Mouse (Mus musculus): ENCODE measurements around the gene Krt42.
"Not testable (repeated sequence)": the region's sequence is repeated elsewhere in the genome, so short reads cannot be mapped to it uniquely, and the experiment has no call there.

Krt42 gene

DNA sequence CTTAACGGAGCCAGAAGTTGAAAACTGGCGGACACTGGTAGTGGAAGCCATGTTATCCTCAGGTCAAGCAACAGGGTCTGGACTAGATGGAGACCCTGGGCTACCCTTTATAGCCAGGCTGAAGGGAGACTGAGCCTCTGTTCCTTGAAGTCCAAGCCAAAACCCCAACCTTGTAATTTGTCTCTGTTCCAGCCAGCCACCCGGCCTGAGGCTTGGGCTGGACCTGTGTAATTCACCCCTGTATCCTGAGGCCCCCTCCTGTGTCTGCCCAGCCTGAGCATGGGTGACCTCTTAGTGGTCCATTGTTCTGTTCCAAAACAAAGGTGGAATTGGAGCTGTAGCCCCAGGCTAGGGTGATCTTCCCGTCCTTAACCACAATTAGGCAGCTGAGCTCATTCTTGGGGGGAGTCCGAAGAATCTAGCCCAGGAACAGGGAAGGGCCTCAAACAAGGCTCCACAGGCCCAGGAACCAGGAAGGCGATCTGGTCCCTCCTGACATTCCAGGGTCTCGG is at the start of gene Krt42:
Gene Krt42 (minus strand): TSS at position 51 of the 512 bp plus-strand sequence.
- no peak for DNase-seq

DNA sequence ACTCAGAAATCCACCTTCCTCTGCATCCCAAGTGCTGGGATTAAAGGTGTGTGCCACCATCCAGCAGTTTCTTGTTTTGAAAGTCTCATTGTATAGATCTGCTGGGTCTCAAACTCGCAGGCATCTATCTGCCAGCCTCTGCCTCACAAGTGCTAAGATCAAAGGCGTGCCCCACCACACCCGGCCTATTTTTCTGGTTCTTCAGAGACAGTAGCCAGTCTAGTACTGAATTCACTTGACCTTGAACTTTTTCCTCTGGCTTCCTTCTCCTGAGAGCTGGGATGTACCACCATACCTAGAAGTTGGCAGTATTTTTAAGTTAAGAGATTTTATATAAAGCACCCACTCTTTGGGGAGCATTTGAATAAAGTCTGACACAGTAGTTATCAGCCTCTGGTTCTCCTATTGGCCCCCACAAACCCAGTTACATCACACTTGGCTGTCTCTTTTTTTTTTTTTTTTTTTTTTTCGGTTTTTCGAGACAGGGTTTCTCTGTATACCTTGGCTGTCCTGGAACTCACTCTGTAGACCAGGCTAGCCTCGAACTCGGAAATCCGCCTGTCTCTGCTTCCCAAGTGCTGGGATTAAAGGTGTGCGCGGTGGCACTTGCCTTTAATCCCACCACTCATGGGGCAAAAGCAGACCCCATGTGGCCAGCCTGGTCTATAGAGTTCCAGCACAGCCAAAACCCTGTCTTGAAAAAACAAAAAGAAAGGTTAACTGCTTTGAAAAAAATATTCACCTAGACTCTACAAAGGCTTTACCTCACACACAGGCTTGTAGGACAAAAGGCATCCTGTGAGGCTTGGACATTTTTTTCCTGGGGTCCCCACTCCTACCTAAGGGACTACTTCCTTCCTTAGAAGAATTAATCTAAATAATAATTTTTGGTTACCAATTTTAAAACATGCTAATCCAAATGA is 49.1 kb upstream of the Krt42 start:
- no peak for DNase-seq

DNA sequence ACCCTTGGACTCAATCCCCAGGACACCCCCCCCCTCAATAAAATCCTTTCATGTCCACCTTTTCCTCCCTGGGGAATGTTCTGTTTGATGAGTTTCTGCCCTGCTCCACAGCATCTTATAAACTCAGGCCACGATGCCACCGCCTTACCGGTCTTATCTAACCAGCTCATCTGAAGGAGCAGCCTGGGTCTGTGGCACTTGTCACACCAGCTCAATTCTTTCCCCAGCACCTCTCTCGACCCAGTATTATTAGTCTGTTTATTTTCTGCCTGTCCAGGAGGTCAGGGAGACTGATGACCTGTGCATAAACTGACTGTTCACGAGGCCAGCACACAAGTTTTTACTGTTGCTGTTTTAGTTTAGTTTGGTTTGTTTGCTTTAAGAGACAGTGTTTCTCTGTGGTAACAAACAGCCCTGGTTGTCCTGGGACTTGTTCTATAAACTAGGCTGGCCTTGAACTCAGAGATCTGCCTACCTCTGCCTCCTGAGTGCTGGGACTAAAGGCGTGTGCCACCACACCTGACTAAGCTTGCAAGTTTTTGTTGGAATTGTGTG is 48.2 kb upstream of the Krt42 start:
- DNase-seq: no peak

DNA sequence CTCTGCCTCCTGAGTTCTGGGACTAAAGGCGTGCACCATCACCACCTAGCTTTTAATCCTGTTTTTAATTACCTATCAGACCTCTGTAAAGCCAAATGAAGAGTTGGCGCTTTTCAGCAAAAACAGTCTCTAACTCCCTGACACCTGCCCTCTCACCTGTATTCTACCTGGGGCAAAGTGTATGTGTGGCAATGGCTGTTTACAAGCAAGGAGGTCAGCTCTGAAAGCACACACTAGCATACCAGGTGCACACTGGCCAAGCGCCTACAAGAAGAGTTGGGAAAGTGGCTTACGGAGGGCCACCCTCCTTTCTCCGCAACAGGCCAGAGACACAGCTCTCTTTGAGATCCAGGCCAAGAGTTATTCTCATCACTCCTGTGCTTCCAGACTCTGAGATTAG is 45.8 kb upstream of the Krt42 start:
- no peak for DNase-seq

DNA sequence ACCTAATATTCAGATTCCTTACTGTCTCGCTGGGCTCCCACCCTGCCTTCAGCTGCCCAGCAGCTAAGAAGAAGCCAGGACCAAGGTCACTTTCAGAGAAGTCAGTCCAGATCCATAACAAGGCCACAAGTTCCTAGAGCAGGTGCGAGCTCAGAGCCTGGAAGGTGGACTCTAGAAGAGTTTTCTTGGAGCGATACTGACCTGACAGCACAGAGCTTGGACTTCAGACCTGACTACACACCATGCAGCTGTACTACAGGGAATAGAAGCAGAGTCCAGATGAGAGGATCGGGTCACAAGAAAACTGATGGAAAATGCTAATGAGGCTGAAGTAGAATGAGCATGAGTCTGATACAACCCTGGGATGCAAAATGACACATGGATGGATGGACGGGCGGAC is 43.8 kb upstream of the Krt42 start:
- DNase-seq: no peak

DNA sequence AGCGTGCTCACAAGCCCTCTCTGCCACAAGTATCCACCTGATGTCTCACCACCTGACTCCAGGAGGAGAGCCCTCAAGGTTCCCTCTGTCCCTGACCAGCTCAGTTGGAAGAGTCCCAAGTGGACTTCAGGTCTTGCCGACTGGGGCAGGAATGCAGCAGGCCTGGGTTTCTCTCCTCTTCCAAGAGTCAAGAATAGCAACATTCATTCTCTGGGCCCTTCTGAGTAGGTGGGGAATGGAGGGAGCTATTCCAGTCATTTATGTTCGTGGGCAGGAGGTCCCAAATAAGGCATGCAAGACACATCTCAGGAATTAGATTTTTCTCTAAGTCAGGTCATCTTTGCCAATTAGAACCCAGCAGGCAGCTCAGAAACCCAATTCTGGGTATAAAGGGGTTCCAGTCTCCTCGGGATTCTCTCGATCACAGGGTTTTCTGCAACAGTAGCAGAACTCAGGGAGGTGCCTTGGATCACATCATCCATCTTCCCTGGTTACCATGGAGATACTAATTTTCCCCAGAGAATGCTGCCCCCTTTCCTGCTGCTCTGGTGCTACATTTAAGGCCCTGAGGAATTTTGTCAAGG is 42.5 kb upstream of the Krt42 start:
- DNase-seq: no peak

DNA sequence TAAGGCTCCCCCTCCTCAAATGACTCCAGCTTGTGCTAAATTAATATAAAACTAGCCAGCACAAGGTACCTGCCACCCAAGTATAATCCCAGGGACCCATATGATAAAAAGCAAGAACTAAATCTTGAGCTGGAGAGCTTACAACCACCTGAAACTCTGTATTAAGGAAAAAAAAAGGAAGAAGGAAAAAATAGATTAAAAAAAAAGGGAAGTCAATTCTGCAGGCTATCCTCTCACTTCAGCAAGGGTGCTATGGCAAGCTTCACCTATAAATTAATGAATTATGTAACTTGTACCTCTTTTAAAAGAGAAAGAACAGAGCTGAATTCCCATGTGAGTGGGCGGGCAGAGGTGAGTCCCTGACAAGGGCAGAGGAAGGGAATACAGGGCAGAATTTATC is 42.0 kb upstream of the Krt42 start:
- DNase-seq: no peak

DNA sequence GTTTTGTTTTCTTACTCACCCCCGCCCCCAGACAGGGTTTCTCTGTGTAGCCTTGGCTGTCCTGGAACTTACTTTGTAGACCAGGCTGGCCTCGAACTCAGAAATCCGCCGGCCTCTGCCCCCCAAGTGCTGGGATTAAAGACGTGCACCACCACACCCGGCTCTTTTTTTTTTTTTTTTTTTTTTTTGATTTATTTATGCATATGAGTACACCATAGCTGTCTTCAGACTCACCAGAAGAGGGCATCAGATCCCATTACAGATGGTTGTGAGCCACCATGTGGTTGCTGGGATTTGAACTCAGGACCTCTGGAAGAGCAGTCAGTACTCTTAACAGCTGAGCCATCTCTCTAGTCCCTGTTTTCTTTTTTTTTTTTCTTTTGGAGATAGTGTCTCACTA is 39.0 kb upstream of the Krt42 start:
- not testable (repeated sequence) for DNase-seq

DNA sequence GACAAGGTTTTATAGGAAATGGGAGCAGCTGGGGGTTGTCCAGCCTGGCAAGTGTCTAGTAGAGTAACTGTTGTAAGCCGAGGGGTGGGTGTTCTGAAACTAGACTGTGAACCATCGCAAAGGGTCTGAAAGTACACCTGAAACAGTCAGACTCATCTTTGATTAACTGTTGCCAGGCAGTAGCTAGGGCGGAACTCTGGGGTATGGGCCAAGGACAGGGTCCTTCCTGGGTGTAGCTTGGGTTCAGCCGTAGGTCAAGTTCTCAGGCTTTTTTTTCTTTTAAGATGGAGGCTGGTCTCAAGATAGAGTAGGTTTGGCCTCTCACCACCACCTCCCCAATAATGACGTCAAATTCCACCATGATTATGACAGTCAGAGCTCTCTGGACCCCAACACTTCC is 38.2 kb upstream of the Krt42 start:
- no peak for DNase-seq

DNA sequence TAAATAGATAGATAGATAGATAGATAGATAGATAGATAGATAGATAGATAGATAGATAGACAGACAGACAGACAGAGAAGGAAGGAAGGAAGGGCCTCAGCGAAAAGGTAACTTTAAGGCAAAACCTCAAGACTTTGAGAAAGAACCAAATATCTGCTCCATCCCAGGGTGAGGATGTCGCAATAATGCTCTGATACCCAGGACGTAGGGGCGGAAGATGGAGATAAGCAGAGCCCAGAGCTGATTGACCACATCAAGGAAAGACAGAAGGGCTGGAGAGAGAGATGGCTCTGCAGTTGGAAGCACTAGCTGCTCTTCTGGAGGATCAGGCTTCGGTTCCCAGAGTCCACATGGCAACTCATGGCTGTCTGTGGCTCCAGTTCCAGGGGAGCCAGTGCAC is 31.6 kb upstream of the Krt42 start:
- no peak for DNase-seq

DNA sequence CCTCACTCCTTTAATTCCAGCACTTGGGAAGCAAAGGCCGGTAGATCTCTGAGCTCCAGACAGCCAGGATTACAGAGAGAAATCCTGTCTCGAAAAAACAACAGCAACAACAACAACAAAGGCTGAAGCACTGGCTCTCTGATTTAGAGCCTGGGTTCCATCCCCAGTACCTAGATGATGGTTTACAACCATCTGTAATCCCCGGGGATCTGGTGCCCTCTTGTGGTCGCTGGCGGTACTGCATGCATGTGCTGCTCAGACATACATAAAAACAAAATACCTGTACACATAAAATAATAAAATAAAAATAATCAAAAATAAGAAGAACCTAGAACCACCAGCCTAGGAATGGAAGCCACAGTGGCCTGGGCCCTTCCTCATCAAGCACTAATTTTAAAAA is 30.6 kb upstream of the Krt42 start:
- peak; percentile 62 for DNase-seq

DNA sequence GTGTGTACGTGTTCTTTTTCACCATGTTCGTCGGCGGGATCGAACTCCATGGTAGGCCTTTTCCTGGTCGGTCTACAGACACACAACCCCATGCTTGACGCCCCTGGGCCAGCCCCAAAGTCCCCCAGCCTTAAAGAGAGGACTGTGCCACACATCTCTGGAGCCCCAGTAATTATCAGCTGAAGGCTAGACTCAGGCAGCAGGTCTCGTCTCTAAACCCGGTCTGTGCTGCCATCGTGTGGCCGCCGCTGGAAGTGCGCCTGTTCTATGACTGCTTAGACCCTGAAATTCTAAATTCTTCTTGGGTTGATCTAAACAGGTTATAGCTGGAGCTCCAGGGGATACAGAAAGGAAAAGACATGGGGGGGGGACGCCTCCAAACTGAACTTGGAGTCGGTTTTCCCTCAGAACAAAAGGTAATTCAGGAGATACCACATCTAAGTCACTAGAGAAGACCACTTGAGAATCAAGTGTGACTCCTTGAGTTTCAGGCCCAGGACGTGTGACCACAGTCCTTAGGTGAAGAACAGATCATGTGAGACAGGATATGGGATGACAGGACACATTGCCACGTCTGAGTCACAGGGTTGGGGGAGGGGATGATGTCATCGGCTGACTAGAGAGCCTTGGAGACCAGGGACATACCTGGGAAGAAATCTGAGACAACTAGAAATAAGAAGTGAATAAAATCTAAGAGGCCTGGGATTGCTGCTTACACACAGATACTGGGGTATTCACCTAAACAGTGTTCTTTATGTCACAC is 28.8 kb upstream of the Krt42 start:
- peak; percentile 83 for DNase-seq

DNA sequence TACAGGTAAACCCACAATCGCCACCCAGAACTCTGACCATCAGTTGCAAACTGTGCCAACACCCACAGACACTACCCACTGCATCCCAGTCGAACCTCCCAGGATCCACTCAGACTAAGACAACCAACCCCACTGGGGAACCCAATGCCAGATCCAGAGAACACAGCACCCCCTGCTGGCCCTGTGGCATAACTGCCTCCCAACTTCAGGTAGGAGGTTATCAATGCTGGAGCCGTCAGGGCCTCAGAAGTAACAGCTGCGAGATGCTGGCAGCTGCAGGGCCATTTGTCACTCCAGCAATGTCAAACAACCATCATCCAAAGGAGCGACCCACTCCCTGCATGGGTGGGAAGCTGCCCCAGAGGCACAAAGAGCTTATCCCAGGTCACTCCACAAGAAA is 28.1 kb upstream of the Krt42 start:
- DNase-seq: no peak

DNA sequence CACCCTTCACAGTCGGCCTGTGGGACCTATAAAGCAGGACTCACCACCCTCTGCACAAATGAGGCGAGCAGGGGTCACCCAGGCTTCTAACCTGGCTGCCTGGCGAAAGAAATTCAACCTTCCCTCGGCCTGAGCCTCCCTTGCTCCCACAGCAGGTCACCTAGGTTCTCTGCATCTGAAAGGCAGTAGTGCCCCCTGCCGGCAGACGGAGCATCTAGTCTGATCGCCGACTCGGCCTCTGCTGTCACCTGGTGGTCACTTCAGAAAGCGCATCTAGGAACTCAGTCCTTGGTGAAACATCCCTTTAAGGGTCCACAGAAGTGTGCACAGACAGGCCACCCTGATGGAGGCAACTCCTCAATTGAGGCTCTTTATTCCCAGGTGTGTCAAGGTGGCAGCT is 25.6 kb upstream of the Krt42 start:
- DNase-seq: peak; percentile 74

DNA sequence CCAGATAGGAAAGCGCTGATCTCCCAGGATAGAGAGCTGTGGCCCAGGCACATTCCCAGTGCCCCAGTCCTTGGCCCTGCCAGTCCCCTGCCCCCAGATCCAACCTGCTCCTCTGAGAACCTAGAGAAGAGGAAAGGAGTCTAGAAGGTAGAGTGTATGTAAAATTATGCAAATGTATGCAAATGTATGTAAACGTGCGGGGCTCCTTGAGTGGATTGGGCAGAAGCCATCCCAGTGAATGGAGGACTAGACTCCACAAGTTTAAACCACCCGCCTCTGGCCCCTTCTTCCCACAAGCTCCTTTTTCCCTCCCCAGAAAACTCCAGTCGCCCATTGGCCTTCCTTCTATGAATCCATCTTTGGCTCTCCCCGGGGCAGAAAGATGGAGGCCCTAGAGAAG is 23.2 kb upstream of the Krt42 start:
- DNase-seq: no peak

DNA sequence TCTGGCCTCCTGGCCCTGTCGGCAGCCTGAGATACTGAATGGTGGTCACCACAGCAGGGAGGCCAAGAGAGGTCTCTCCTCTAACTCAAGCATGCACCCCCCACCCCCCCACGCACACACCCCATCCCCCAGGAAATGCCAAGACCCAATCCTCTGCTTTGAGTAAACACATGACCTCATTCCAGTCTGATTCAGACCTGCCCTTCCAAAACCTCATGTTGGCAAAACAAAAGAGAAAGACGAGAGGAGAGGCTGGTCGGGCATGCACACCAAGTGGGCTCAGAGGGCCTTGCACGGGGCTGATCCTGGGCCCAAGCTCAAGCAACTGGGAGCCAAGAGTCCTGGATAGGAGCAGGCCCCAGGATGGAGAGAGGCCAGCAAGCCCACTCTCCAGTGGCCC is 20.6 kb upstream of the Krt42 start:
- DNase-seq: no peak

DNA sequence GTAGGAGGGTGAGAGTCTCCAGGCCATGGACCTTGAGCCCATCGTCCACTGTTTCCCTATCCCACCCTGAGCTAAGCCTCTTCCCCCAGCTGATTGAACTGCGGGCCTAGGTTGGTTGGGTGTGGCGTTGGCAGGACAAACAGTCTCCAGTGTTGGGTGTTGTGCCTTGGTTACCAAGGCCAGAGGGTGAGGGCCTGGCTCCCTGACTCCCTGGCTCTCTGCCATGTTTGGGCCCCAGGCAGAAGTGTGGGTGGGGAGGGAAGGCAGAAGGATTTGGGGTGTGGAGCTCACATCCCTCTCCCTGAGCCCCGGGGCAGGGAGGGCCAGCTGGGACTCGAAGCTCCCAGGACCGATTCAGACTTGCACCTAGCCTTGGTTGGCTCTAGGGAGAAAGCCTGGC is 19.3 kb upstream of the Krt42 start:
- DNase-seq: no peak

DNA sequence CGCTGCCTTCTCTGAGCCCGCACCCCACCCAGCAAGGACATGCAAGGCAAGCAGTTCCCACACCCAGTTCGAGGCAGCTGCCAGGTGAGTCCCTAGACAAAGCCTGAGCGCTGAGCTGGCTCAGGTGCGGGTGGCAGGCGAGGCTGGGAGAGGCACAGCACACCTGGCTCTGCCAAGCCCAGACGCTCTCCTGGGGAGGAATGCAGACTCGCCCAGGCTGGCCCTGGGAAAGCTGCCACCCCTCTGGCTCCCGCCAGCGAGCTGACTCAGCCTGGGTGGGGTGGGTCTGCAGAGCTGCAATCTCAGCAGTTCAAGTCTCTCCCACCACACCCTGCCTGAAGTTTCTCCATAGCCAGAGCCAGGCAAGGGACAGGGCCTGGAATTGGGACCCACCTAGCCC is 17.4 kb upstream of the Krt42 start:
- no peak for DNase-seq

DNA sequence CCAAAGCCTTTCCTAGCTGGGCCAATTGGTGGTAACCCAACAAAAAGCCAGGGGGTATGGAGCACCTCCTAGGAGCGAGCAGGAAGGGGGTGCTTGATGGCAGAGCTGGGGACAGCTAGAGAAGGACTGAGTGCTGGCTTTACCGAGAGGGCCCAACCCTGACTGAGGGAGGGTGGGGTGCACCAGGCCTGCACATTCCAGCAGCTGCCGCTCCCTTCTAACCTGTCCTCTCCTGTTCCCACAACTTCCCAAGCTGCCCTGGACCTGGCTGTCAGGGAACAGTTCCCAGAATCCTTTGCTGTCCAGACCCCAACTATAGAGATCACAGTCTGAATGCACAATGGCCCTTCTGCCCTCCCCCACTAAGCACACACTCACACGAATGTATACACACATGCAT is 15.3 kb upstream of the Krt42 start:
- no peak for DNase-seq

DNA sequence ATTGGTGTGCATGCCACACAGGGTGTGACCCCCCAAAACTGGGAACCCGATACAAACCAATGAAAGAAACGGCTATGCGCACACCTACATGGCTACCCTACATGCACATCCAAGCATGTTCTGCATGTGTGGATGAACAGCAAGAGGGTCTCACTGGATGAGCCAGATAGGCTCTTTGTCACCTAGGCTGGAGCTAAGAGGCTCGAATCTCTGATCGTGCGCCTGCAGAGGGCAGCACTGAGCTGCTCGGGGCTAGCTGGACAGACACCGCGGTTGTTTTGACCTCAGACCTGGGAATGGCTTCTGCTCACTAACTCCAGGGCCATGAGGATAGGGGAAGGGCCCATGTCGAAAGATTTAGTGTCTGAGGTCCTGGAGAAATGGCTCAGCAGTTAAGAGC is 12.9 kb upstream of the Krt42 start:
- peak; percentile 52 for DNase-seq

DNA sequence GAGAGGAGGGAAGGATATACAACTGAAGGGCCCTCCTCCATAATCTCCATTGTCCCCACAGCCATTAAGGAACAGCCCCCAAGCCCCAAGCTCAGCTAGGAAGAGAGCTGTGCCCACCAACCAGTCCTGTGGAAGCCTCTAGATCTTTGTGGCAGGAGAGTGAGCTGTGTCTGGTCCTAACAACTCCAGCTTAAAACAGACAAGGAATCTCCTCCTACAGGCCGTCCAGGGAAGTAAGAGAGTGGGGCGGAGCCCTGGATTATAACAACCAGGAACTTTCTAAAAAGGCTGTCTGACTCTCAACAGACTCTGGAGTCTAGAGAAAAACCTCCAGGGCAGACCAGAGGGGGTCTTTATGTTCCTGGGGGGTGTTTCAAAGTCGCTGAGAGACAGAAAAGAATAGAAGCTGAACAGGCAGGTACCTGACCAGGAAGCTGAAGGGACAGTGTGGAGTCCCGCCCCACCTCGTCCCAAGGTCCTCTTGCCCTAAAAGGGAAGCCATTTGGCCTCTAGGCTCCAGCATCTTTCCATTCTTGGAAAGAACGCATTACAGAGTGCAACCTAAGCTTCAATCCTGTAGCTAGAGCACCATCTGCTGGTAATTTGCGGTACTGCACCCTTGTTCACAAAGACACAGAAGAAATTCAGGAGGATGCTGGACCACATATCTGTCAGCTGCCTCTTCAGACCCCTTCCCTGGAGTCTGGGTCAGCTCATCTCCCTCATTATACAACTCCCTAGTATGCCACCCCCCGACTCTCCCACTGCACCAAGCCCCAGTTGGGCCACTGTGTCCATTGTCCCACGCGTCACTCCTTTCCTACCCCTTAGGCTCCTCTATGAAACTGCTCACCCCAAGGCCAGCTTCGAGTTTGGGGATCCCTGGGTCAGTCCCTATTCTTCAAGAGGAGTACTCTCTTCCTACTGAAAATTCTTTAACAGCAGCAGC is 12.2 kb upstream of the Krt42 start:
- peak; percentile 82 for DNase-seq

DNA sequence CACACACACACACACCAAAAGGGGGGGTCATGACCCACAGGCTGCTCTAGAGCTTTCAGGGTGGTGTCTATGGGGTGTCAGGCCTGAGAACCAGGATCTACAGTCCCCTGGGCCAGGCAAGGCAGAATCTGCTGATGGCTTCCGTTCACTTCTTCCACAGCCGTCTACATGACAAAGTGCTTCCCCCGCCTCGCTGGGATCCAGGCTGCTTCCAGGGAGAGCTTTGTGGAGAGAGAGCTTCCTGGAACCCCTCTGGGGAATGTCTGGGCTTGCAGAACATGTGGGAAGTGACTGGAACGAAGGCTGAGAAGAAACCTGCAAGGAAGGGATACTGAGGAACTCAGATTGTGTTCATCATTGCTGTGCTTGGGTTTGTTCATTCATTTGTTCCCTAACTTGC is 9.1 kb upstream of the Krt42 start:
- DNase-seq: no peak
